Mouse (Mus musculus): ENCODE data around the gene Prr5.

Prr5 gene

GRCm38 (mm10) chr15:84668938-84669747 lies at the start of gene Prr5:
TSS of gene Prr5 (plus strand) at chr15:84669620.
- TF ChIP-seq GATA4 (IDR thresholded peaks at IDR 0.05; ENCODE audit: insufficient replicate concordance, low read length): no peak

- TF ChIP-seq GATA4 (IDR thresholded peaks at IDR 0.05; ENCODE audit: insufficient replicate concordance, low read length): no peak
These were observed 49.4 kb upstream of the Prr5 start for GRCm38 (mm10) chr15:84620028-84620427.

- TF ChIP-seq GATA4 (IDR thresholded peaks at IDR 0.05; ENCODE audit: insufficient replicate concordance, low read length): no peak
These were observed 47.5 kb upstream of the Prr5 start for GRCm38 (mm10) chr15:84621722-84622428.

- TF ChIP-seq GATA4 (IDR thresholded peaks at IDR 0.05; ENCODE audit: insufficient replicate concordance, low read length): no peak
These were observed 44.5 kb upstream of the Prr5 start for GRCm38 (mm10) chr15:84624870-84625269.

- peak; percentile 94 for TF ChIP-seq GATA4 (IDR thresholded peaks at IDR 0.05; ENCODE audit: insufficient replicate concordance, low read length)
These were observed 43.6 kb upstream of the Prr5 start for GRCm38 (mm10) chr15:84625712-84626414.

- TF ChIP-seq GATA4 (IDR thresholded peaks at IDR 0.05; ENCODE audit: insufficient replicate concordance, low read length): no peak
These were observed 42.1 kb upstream of the Prr5 start for GRCm38 (mm10) chr15:84627308-84627707.

- no peak for TF ChIP-seq GATA4 (IDR thresholded peaks at IDR 0.05; ENCODE audit: insufficient replicate concordance, low read length)
These were observed 39.7 kb upstream of the Prr5 start for GRCm38 (mm10) chr15:84629680-84630079.

GRCm38 (mm10) chr15:84631560-84631959 lies 37.9 kb upstream of the Prr5 start:
- no peak for TF ChIP-seq GATA4 (IDR thresholded peaks at IDR 0.05; ENCODE audit: insufficient replicate concordance, low read length)

GRCm38 (mm10) chr15:84634361-84634760 lies 35.1 kb upstream of the Prr5 start:
- no peak for TF ChIP-seq GATA4 (IDR thresholded peaks at IDR 0.05; ENCODE audit: insufficient replicate concordance, low read length)

GRCm38 (mm10) chr15:84638405-84638804 lies 31.0 kb upstream of the Prr5 start:
- no peak for TF ChIP-seq GATA4 (IDR thresholded peaks at IDR 0.05; ENCODE audit: insufficient replicate concordance, low read length)

- TF ChIP-seq GATA4 (IDR thresholded peaks at IDR 0.05; ENCODE audit: insufficient replicate concordance, low read length): no peak
These were observed 30.4 kb upstream of the Prr5 start for GRCm38 (mm10) chr15:84639072-84639450.

GRCm38 (mm10) chr15:84639451-84640136 lies 29.8 kb upstream of the Prr5 start:
- peak; percentile 11; the same call in 1 of the 2 replicates for TF ChIP-seq GATA4 (IDR thresholded peaks at IDR 0.05; ENCODE audit: insufficient replicate concordance, low read length)

- no peak for TF ChIP-seq GATA4 (IDR thresholded peaks at IDR 0.05; ENCODE audit: insufficient replicate concordance, low read length)
These were observed 28.7 kb upstream of the Prr5 start for GRCm38 (mm10) chr15:84640722-84641121.

GRCm38 (mm10) chr15:84641127-84641526 lies 28.3 kb upstream of the Prr5 start:
- TF ChIP-seq GATA4 (IDR thresholded peaks at IDR 0.05; ENCODE audit: insufficient replicate concordance, low read length): no peak

GRCm38 (mm10) chr15:84641948-84642347 lies 27.5 kb upstream of the Prr5 start:
- TF ChIP-seq GATA4 (IDR thresholded peaks at IDR 0.05; ENCODE audit: insufficient replicate concordance, low read length): no peak

Measured in liver, adult (tissue).